Mouse (Mus musculus): ENCODE results near the gene Ptrhd1.

GRCm38 (mm10) chr12:4245742-4246141 lies 11.9 kb downstream of the Ptrhd1 start:
- no peak for TF ChIP-seq UBTF (IDR thresholded peaks at IDR 0.05; ENCODE audit: low read depth, low read length)
- no peak for TF ChIP-seq MAX (IDR thresholded peaks at IDR 0.05; ENCODE audit: low read length)
- no peak for TF ChIP-seq POLR2A (IDR thresholded peaks at IDR 0.05; ENCODE audit: low read depth, low read length)
- TF ChIP-seq JUND (conservative IDR thresholded peaks at IDR 0.05; ENCODE audit: low read depth, low read length), result no peak
- TF ChIP-seq CHD2 (IDR thresholded peaks at IDR 0.05; ENCODE audit: low read length), result no peak
- TF ChIP-seq SMC3 (IDR thresholded peaks at IDR 0.05; ENCODE audit: low read depth, low read length), result no peak
- no peak for TF ChIP-seq ZNF384 (IDR thresholded peaks at IDR 0.05; ENCODE audit: low read depth, low read length)
- TF ChIP-seq IRF4 (IDR thresholded peaks at IDR 0.05; ENCODE audit: low read depth, low read length), result no peak
- TF ChIP-seq HCFC1 (IDR thresholded peaks at IDR 0.05; ENCODE audit: low read depth, low read length), result no peak
